Mouse (Mus musculus): ENCODE data around the gene Car10. TPM values are rescaled to one million over a fixed set of nuclear protein-coding genes. Genes with fewer than 3 reads are reported as not detected.

Car10 gene
- total RNA-seq, 2 experiments from 2014 or later, result not detected

GRCm38 (mm10) chr11:93643006-93643405 lies 545.2 kb downstream of the Car10 start:
- no peak for ATAC-seq (replicated peaks; ENCODE audit: poor library complexity, severe bottlenecking)

DNA sequence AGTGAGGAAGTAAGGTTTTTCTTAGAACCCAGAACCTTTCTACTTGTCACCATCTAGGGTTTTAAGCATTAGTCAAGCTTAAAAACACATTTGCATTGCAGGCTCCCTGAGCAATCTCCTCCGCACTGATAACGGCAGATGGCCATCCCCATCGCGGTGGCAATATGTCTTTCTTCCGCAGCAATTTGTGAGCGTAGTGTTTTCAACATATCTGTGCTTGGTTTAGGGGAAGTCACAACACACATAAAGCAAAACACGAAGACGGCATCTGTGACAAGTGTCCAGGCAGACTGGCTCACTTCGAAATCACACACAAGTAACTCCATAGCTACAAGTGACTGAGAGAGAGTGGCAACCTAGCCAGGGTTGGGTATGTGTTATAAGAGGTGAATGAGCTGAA lies 545.6 kb downstream of the Car10 start:
- no peak for ATAC-seq (replicated peaks; ENCODE audit: poor library complexity, severe bottlenecking)

- no peak for ATAC-seq (replicated peaks; ENCODE audit: poor library complexity, severe bottlenecking)
These were observed 548.4 kb downstream of the Car10 start for GRCm38 (mm10) chr11:93646216-93646615.

Measured in granulocyte monocyte progenitor cell, adult 5-6 weeks (primary cell).